Mouse (Mus musculus) regulatory T cell (primary cell): ENCODE results near the gene BC048671.

Experiments
- in situ Hi-C: fragments of 300-600 bp; cut with MboI, MseI; formaldehyde crosslinking; loops from one replicate; pipeline ENCODE4 v1.15.1; 2025; ENCODE audit warnings: high pct_unique_total_duplicates

BC048671 gene

DNA sequence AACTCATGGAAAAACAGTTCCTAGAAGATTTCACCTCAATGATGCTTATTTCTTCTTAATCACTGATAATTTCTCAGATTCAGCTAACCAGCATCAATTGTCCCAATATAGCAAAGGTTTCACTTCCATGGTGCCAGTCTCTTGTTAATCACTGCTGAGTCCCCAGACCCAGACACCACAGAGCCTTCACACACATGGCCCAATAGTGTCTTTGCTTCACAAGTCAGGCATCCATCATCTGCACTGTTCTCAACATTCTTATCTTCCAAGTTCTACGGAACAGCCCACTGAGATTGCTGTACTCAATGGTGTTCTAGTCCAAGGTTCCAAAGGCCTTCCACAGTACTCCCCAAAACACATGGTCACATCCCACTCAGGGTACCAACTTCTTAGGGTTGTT lies at the start of gene BC048671:
BC048671 (plus strand) TSS at position 301 of the 400 bp plus-strand sequence.
- in situ Hi-C loops = no loop called here

DNA sequence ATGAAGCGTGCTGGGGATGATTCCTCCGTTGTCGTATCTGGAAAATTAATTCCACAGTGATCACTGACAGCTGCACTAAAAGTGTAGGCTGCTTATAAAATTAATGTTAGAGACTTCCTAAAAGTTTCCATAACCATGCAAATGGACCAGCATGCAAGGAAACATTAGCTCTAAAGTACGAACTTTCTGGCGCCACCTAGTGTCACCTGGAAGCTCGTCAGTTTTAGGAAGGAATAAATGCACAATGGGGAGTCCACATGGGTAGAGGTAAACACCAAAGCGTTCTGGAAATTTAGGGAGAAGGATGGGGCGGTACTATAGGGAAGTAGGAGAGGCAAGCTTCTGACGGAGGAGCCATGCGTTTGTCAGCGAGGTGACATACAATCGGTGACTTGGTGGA lies 12.8 kb upstream of the BC048671 start:
- in situ Hi-C loops = no loop called here

DNA sequence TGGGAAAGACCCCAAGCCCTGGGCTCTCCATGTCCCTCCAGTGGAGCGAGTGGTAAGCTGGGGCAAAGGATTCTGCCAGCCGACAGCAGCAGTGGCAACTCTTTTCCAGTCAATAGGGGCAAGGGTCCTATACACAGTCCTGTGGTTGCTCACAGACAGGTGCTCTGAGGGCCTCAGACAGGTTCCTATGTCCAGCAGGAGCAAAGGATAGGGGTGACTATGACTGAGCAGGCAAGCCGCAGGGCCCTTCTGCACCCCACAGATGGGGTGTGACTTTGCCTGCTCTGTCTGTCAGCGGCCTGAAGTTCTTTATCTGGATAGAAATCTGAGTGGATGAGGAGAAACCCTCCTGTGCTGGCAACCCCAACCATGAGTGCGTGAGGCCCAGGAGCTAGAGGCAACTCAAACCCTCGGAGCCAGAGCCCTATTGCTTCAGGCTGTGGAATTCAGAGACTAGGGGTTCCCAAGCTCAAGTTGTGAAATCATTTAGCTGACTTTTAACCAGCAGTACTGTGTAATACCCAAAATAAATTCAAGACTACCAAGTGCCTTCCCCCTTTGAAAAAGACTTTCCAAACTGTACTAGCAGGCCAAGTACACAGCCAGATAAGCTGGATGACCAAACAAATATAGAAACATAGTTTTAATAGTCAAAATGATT lies 5.4 kb downstream of the BC048671 start:
- in situ Hi-C loops = no loop called here

DNA sequence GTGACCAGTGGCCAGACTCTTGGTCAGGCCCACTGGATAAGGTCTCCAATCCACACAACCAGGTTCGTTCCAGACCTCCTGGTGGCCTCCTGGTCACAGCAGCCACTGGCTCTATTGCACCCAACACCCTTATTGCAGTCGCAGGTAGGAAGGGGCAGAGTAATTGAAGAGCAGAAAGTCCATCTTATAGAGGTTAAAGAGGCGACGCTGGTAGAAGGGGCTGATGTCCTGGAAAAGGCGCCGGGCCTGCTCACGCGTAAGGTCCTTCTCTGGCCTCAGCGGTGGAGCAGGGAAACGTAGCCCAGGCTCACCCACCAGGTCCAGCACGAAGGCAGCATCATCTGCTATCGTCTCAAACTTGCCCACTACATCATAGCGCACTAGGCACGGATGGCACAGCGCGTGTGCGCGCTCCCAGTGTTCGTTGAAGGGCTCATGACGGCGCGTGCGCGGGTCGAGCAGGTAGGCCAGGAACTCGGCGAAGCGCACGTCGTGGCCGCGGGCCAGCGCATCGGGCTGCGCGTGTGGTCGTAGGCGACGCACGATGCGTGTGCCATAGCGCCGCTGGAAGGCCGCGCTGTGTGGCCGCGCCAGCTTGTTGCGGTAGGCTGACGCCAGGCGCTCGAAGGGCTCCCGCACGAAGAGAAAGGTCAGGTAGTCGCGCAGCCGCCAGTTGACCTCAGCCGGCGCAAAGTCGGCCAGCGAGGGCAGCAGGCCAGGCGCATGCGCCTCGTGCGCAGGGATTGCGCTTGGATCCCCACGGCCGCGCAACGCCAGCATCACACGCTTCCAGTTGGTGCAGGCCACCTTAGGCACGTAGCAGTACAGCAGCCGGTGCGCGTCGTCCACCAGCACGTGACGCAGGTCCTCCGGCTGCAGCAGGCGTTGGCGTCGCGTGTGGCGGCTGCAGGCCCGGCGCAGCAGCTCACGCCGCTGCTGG lies 8.1 kb downstream of the BC048671 start:
- in situ Hi-C loops = no loop called here

DNA sequence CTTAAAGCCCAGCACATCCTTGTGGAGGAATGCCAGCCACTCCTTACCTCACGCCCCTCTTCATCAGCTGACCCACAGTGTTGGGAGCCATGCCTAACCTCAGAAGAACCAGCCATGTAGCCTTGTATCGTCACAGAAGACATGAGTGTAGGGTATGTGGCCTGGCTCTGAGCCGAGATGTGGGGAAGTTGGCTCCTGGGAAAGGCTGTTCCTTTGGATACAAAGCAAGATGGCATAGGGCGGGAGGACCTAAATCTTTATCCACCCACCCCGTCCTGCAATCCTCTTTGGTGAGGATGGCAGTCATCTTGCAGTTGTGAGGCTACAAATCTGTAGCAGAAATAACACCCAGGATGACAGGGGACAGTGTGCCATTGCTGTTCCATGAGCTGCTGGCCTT lies 14.9 kb downstream of the BC048671 start:
- in situ Hi-C loops = no loop called here

DNA sequence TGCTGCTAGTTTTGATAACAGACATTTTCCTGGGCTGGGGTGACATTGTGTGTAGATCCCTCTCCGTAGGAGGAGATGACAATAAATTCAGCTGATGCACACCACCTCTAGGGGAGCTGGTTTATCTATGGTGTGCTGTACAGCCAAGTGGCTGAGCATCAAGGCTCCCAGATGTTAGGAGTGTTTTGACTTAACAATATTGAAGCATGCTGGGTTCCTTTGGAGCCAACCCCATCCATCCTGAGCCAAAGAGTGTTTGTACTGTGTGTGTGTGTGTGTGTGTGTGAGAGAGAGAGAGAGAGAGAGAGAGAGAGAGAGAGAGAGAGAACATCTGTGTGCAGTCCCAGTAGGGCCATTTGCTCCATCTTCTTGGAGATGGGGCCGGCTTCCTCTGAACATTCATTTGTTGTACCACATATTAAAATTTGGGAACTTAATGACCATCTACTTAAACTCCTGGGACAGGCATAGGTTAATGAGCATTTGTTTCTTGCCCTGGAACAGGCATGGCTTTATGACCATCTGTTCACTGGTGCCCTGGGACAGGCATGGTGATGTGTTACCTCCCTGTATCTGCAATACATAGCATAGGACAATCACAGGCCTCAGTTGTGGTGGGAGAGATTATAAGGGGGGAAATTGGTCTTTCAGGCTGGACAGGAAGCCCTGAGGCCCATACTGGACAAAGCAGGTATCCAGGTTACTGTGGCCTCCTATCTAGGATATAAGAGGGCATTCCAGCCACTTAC lies 16.7 kb downstream of the BC048671 start:
- in situ Hi-C loops = no loop called here

DNA sequence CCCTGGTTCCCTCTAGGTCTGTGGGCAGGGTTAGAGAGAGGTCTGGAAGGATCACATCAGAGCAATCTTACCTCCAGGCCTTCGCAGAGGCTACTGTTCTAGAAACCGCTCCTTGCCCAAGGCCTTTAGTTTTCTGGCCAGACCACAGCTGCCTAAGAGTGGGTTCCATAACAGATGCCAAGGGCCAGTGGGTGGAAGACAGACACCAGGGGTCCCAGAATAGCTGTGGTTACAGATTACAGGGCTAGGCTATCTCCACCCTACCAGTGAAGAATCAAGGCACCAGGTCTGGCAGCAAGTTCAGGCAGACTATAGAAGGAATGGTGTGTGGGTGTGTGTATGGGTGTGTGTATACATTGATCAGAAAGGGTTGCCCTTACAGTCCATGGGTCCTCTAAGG lies 18.0 kb downstream of the BC048671 start:
- in situ Hi-C loops = no loop called here

DNA sequence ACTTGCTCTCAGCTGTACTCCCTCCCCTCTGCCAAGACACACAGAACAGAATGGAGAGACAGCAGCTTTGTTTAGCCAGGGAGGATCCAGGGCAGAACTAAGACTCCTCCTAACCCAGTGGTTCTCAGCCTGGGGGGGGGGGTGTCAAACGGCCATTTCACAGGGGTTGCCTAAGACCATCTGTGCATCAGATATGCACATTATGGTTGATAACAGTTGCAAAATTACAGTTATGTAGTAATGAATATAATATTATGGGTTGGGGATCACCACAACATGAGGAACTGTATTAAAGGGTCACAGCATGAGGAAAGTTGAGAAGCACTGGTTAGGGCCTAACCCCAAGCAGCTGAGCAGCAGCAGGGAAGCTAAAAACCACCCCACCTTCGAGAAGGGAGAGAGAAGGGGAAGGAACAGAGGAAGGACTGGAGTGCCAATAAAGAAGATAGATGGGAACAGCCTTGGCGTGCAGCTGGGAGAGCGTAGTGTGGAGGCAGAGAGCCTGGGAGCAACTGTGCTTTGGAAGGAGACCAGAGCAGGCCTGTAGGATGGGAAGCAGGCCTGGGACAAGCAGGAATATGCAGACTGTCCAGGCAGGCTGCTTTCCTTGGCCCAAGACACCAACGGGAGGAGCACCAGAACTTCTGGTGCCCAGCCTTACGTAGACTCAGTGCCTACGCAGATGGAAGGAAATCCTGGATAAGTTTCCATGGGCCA lies 18.6 kb downstream of the BC048671 start:
- in situ Hi-C loops = no loop called here

DNA sequence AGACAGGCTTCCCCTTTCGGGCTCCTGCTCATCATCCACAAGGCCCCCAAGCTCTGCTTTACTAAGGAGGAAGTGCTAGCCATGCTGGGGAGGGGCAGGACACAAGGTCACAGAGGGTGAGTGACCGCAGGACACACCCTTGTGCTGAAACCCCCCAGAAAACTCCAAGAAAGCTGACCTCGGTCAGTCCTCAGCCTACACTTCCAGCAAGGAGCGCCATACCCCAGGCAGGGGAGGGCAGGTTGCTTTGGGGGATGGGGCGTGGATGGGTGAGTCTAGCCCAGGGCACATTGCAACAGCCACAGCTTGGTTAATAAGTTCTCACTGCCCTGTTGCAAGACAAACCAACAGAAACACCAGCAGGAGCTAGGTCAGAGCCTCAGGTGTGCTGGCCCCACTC lies 19.4 kb downstream of the BC048671 start:
- in situ Hi-C loops = no loop called here

DNA sequence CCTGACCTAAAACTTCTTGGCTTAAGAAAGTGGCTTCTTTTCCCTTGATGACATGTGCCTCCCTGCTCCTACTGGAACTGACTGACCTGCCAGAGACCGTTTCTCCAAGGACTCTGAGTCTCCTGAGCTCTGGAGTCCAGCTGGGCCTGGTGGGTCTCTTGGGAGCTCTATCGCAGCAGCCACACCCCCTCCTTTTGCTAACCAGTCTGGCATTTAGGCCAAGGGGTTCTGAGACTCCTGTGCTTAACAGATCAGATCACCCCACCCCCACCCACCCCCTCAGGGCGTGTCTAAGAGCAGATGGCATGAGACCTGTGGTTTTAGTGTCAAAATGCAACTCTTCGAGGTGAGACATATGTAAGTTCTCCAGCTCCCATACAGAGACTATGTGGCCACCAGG lies 20.8 kb downstream of the BC048671 start:
- in situ Hi-C loops = no loop called here

DNA sequence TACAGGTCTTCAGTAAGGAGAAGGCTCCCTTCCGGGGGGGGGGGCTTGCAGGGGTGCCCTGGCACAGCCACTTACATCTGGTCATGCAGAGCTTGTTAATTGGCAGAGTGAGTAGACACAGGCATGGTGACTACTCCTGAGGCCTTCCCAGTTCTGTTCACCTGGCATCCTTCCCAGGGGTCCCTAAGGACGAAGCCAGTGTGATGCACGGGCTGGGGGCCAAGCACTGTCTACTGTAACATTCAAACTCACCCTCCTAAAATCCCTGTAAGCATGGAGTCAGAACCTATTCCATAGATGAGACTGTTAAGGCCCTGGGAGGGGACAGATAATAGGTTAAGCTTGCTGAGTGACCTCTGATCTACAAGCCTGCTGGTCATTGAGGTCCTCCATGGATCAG lies 23.0 kb downstream of the BC048671 start:
- in situ Hi-C loops = no loop called here

DNA sequence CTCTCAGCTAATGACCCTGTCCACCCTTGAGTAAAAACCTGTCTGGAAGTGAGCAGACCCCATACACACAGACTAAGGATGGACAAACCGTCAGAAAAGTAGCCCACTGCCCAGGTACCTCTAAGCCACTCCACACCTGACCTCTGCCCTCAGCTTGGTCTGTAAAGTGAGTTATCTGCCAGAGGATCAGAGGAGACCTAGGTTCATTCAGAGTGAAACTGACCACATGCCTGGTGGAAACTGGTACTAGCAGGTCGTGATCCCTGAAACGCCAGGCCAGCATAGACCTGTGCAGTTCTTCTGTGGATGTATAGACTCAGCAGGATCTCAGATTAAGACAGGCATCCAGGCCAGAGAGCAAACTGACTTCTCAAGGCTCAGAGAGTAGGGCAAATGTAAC lies 23.4 kb downstream of the BC048671 start:
- in situ Hi-C loops = no loop called here

DNA sequence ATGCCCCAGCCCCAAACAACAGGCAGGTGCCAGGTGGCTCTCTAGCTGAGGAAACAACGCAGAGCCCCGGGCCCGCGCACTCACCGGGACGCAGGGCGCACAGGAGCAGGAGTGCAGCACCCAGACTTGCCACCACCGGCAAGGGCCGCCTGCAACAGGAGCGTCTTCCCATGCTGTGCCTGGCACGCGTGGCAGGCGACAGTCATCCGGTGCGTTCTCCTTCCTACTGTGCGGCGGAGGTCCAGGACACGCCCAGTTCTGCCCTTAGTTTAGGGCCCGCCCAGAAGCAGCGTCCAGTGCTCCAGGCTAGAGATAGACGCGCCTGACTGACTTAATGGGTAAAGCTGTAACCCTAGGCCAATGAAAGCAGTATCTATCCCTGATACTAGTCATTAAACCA lies 24.0 kb downstream of the BC048671 start, which contains the start of gene Chst13:
Chst13 (minus strand) TSS at position 195 of the 400 bp plus-strand sequence.
- in situ Hi-C loops = loop anchor here (5.0 kb wide), 1 partner anchor 643 kb away; no protein-coding TSS in a partner anchor

DNA sequence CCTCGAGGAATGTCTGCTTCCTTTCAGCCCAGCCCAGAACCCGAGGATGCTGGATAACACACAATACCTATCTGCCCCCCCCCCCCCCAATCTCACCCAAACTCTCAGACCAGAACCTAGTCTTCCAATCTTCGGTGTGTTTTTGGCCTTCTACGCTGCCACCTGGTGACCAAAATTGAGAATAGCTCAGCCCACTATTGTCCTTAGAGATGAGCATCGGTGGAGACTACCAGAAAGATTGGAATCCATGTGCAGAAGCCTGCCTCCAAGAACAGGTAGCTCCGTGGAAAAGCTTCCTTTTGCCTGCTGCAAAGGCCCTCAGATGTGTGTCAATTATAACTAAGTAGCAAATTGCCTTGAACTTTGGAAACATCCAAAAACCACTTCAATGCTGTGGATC lies 26.7 kb downstream of the BC048671 start:
- in situ Hi-C loops = loop anchor here (5.0 kb wide), 1 partner anchor 645 kb away; no protein-coding TSS in a partner anchor

DNA sequence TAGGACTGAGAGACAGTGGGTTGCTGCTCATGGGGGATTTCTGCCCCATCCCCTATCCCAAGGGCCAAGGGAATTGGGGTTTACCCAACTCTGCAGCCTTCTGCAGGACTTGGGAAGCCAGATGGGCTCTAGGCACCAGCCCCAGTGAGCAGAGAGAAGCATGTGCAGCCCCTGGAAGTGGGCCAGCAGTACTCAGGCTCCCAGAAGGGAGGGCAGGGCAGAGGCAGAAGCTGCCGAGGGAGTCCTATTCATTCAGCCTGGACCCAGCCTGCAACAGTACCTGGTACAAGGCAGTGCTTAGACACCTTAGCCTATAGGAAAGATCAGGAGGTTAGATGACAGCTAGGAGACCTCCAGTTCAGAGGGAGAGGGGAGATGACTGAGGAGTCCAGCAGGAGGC lies 28.9 kb downstream of the BC048671 start:
- in situ Hi-C loops = loop anchor here (5.0 kb wide), 1 partner anchor 648 kb away; no protein-coding TSS in a partner anchor

DNA sequence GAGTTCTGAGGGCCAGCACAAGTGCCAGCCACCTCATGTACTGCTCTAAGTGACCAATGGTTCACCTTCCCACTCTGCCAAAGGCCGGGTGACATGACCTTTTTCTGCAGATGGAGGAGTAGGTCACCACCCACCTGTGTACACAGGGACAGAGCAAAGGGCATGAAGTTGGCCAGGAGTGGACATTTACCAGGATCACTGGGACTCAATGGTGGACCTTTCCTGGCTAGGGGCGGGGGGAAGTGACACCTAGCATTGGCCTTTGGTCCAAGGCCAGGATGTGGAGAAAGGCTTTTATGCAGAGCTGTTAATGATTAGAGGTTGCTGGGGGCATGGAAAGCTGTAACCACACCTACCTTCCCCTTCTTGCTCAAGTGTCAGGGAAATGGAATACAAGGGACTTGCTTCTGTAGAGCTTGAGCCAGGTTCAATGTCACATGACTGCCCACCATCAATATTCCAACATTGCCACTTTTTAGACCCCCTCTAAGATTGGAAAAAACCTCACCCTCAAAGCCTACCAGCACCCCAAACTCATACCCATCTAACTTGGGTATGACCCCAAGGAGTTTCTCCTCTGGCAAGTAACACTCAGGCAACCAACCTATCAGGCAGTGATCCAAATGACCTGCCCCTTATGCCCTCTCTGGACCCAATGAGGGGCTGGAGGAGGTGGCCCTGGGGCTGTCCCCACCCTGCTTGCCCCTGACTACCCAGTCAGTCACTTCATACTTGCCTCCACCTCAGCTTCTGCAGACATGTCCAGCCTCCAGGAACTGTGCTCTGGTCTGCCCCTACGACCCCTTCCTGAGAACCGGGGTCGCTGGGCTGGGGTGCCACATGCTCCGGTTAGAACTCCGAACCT lies 31.8 kb downstream of the BC048671 start, which contains the start of gene Uroc1:
Uroc1 (plus strand) TSS at position 724 of the 865 bp plus-strand sequence.
- in situ Hi-C loops = no loop called here

DNA sequence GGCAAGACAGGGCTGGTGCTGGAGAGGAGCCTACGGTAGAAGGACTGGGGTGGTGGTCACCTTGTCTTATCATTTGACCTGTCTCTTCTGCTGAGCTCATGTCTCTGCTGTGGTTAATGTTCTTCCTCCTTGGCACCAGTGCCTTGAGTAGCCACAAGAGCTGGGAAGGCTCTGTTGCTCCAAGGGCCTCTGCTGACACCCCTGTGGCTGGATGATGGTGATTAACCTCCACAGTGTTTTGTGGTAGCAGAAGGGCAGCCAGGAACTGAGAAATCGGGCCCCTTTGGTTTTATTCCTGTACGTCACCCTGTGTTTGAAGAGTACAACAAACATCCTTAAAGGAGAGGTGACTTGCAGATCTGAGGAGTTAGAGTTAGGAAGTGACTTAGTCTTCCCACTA lies 33.2 kb downstream of the BC048671 start:
- in situ Hi-C loops = no loop called here

DNA sequence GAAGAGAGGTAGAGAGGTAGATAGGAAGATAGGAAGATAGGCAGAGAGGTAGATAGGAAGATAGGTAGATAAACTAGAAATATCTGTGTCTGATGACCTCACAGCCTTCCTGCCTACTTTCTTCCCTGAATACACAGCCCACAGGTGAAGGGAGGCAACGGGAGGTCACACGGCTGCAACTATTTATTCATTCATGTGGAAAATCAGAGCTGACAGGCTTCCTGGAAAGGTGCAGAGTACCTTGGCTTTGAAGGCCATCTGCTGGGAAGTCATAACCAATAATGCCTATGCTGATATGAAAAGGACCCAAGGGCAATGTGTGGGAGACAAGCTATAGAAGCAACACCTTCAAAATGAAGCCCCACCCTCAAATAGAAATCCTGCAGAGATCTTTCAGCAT lies 41.3 kb downstream of the BC048671 start:
- in situ Hi-C loops = no loop called here

DNA sequence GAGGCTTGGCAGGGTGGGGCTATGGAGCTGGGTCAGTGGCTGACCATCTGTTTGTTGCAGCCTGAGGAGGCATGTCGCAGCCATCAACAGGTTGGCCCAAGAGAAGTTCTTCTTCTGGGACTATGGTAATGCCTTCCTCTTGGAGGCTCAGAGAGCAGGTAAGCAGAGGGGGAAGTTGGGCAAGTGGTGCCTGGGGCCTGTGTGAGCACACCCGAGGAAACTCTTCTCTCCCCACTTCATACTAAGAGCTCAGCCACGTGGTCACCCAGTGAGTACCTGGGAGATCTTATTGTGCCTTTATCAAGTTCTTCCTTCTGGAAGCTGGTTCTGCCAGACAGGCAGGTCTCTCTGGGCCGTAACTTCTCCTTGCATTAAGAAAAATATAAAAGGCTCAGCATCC lies 46.2 kb downstream of the BC048671 start:
- in situ Hi-C loops = no loop called here

DNA sequence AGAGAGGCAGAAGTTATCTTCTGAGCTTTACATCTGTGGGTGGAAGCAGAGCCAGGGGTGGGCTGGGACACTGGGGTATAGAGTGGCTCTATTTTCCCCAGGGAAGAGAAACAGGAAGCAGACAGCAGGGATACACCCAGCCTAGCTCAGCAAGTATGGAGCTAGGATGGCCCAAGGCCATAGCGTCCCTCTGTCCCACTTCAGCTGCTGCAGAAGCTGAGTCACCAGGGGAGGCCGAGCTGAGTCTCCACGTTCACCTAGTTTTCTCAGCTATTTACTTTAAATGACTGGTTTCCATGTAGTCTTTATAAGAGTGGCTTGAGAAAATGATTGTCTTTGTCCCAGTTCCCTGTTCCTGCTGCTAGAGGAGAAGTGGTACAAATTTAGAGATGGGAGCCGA lies 47.5 kb downstream of the BC048671 start:
- in situ Hi-C loops = no loop called here
